18 mouse cellular contexts compared by ENCODE assay signal in the genomic region with DNA sequence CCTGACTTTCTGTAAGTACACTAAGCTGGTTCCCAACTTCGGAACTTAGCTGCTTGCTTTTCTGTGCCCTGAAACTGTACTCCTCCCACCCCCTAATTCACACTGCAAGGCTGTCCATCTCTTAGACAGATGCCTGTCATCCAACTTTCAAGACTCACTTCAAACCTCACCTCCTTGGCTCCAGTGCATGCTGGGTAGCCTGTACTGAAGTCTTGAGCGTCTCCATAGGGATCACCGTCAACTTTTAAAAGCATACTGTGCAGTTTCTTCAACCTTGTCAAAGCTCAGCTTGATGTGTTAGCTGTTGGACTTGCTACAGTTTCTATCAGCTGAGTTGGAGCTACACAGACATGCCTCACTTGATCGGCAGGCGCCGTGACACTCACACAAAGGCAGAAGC.
A peak's percentile ranks its signal among the peaks of the same experiment; 100 is the strongest.
DNase-seq lines count a peak whose midpoint lies in the region; ATAC-seq and TF ChIP-seq lines count a peak whose summit lies in the region.
"Had no signal": no experiment of that assay in that cellular context is flagged by ENCODE, and none has a peak within 500 bp of the region (broad histone marks: within the 10 kb centered on the region; RNA-seq: fewer than 3 reads in every experiment).

No protein-coding gene starts in this region.

- H3K4me2 ChIP-seq in forebrain, postnatal 0 days (ENCODE audit: low read depth) = no peak overlapping the region
- no peak overlapping the region for H3K4me2 ChIP-seq in forebrain, embryonic 14.5 days (ENCODE audit: low read length)
- peak overlapping the region; percentile 54; the same call in 1 of the 2 replicates for H3K4me2 ChIP-seq in heart, embryonic 15.5 days
- H3K4me2 ChIP-seq in midbrain, embryonic 11.5 days = no peak overlapping the region
- no peak overlapping the region for H3K4me2 ChIP-seq in midbrain, embryonic 13.5 days (replicated peaks)
- H3K4me2 ChIP-seq: forebrain, embryonic 13.5 days; hindbrain, embryonic 12.5 days had no signal

- H3K36me3 ChIP-seq in forebrain, postnatal 0 days (ENCODE audit: insufficient read depth) = no peaks in the 10 kb centered on the region
- H3K36me3 ChIP-seq in forebrain, embryonic 14.5 days (ENCODE audit: control insufficient read depth, insufficient read depth, low read length) = no peaks in the 10 kb centered on the region
- no peaks in the 10 kb centered on the region for H3K36me3 ChIP-seq in heart, embryonic 15.5 days
- H3K36me3 ChIP-seq in midbrain, embryonic 11.5 days (ENCODE audit: control insufficient read depth, insufficient read depth, low read length) = no peaks in the 10 kb centered on the region
- no peaks in the 10 kb centered on the region for H3K36me3 ChIP-seq in midbrain, embryonic 13.5 days
- H3K36me3 ChIP-seq: hindbrain, embryonic 12.5 days had no signal

- H3K9ac ChIP-seq in forebrain, postnatal 0 days = no peak overlapping the region
- H3K9ac ChIP-seq in forebrain, embryonic 14.5 days (ENCODE audit: low read length) = no peak overlapping the region
- no peak overlapping the region for H3K9ac ChIP-seq in heart, embryonic 15.5 days
- H3K9ac ChIP-seq in midbrain, embryonic 11.5 days (ENCODE audit: low read length) = no peak overlapping the region
- H3K9ac ChIP-seq in midbrain, embryonic 13.5 days (replicated peaks) = no peak overlapping the region
- H3K9ac ChIP-seq: forebrain, embryonic 13.5 days; hindbrain, embryonic 12.5 days had no signal

- no peaks in the 10 kb centered on the region for H3K27me3 ChIP-seq in forebrain, postnatal 0 days (ENCODE audit: insufficient read depth, low read length)
- H3K27me3 ChIP-seq in forebrain, embryonic 14.5 days (replicated peaks; ENCODE audit: control insufficient read depth, insufficient read depth, low read length) = no peaks in the 10 kb centered on the region
- H3K27me3 ChIP-seq in heart, embryonic 15.5 days = peaks cover 3% of the 10 kb centered on the region; the same call in 1 of the 2 replicates
- H3K27me3 ChIP-seq in midbrain, embryonic 11.5 days (ENCODE audit: control insufficient read depth, insufficient read depth, low read length) = no peaks in the 10 kb centered on the region
- H3K27me3 ChIP-seq in midbrain, embryonic 13.5 days = no peaks in the 10 kb centered on the region
- H3K27me3 ChIP-seq: CH12.LX; forebrain, embryonic 13.5 days; hindbrain, embryonic 12.5 days had no signal

- ATAC-seq in forebrain, postnatal 0 days = peak; percentile 54
- ATAC-seq in forebrain, embryonic 14.5 days = no peak
- ATAC-seq in heart, embryonic 15.5 days (replicated peaks; ENCODE audit: insufficient number of reproducible peaks, insufficient read depth, low FRiP score, low read depth) = no peak
- no peak for ATAC-seq in midbrain, embryonic 11.5 days (ENCODE audit: low FRiP score)
- no peak for ATAC-seq in midbrain, embryonic 13.5 days
- ATAC-seq: forebrain, embryonic 13.5 days; hindbrain, embryonic 16.5 days; inflammation-experienced regulatory T-cells, adult 6 months had no signal

- no peak for DNase-seq in forebrain, postnatal 0 days
- no peak for DNase-seq in forebrain, embryonic 14.5 days (ENCODE audit: low spot score)
- DNase-seq in heart, adult 18-20 months = no peak
- DNase-seq in midbrain, embryonic 11.5 days (ENCODE audit: low spot score, missing footprints) = peak; percentile 77
- no peak for DNase-seq in thymus, postnatal 36 days
- DNase-seq: adrenal gland, adult 2 months; adrenal gland, postnatal 25 days; cerebellum, adult 2 months; cerebellum, postnatal 10 days; gastrocnemius, postnatal 10 days; heart, postnatal 4 days had no signal

- H3K4me3 ChIP-seq in forebrain, postnatal 0 days (ENCODE audit: low read depth, low read length) = no peak overlapping the region
- no peak overlapping the region for H3K4me3 ChIP-seq in forebrain, embryonic 14.5 days (ENCODE audit: low read depth, low read length)
- H3K4me3 ChIP-seq in heart, embryonic 15.5 days = no peak overlapping the region
- H3K4me3 ChIP-seq in midbrain, embryonic 11.5 days (ENCODE audit: low read depth, low read length) = no peak overlapping the region
- H3K4me3 ChIP-seq in midbrain, embryonic 13.5 days (replicated peaks) = no peak overlapping the region
- H3K4me3 ChIP-seq: forebrain, embryonic 13.5 days; hindbrain, embryonic 12.5 days had no signal

- 61% methylated on average over 6 of the region's 6 CpGs for WGBS in forebrain, postnatal 0 days
- 62% methylated on average over 6 of the region's 6 CpGs for WGBS in forebrain, embryonic 14.5 days
- WGBS in heart, embryonic 15.5 days = 70% methylated on average over 6 of the region's 6 CpGs
- WGBS in midbrain, embryonic 11.5 days = 80% methylated on average over 6 of the region's 6 CpGs
- 67% methylated on average over 6 of the region's 6 CpGs for WGBS in midbrain, embryonic 13.5 days

- TF ChIP-seq CTCF in forebrain, postnatal 0 days (IDR thresholded peaks at IDR 0.05; ENCODE audit: low read depth) = no peak

- H3K9me3 ChIP-seq in forebrain, postnatal 0 days (ENCODE audit: low read length) = no peaks in the 10 kb centered on the region
- no peaks in the 10 kb centered on the region for H3K9me3 ChIP-seq in forebrain, embryonic 14.5 days (replicated peaks; ENCODE audit: control insufficient read depth, low read length)
- no peaks in the 10 kb centered on the region for H3K9me3 ChIP-seq in heart, embryonic 15.5 days (replicated peaks)
- no peaks in the 10 kb centered on the region for H3K9me3 ChIP-seq in midbrain, embryonic 11.5 days (ENCODE audit: control insufficient read depth, low read length)
- H3K9me3 ChIP-seq in midbrain, embryonic 13.5 days = no peaks in the 10 kb centered on the region
- H3K9me3 ChIP-seq: forebrain, embryonic 13.5 days; hindbrain, embryonic 12.5 days had no signal

- H3K4me1 ChIP-seq in forebrain, postnatal 0 days (ENCODE audit: insufficient read depth) = no peaks in the 10 kb centered on the region
- H3K4me1 ChIP-seq in forebrain, embryonic 14.5 days (ENCODE audit: control insufficient read depth, insufficient read depth, low read length) = no peaks in the 10 kb centered on the region
- peaks cover 16% of the 10 kb centered on the region for H3K4me1 ChIP-seq in heart, embryonic 15.5 days (replicated peaks)
- H3K4me1 ChIP-seq in midbrain, embryonic 11.5 days (ENCODE audit: control insufficient read depth, insufficient read depth, low read length) = no peaks in the 10 kb centered on the region
- H3K4me1 ChIP-seq in midbrain, embryonic 13.5 days (replicated peaks) = peaks cover 8% of the 10 kb centered on the region; the same call in 1 of the 2 replicates

- H3K27ac ChIP-seq in forebrain, postnatal 0 days (ENCODE audit: low read depth, low read length) = no peak overlapping the region
- H3K27ac ChIP-seq in forebrain, embryonic 14.5 days (ENCODE audit: low read depth, low read length) = no peak overlapping the region
- peak overlapping the region; percentile 15; the same call in 1 of the 2 replicates for H3K27ac ChIP-seq in heart, embryonic 15.5 days
- no peak overlapping the region for H3K27ac ChIP-seq in midbrain, embryonic 11.5 days (ENCODE audit: low read depth, low read length)
- no peak overlapping the region for H3K27ac ChIP-seq in midbrain, embryonic 13.5 days
- H3K27ac ChIP-seq: forebrain, embryonic 13.5 days; hindbrain, embryonic 12.5 days had no signal
